Mouse (Mus musculus) CH12.LX (cell line): Measurements from ENCODE around the gene Cic. TPM values are rescaled to one million over a fixed set of nuclear protein-coding genes. Genes with fewer than 3 reads are reported as not detected.

Source experiments
- DNase-seq: peaks from one replicate; pipeline ENCODE4 v3.0.0-alpha.2; 2013; ENCODE audit errors: extremely low read depth
- H3K27ac ChIP-seq: 2 replicates; pipeline ENCODE4 v1.5.1; 2012; ENCODE audit warnings: low read depth, mild to moderate bottlenecking, control low read depth, moderate library complexity; ENCODE audit not compliant: insufficient read depth
- H3K27me3 ChIP-seq: replicated peaks from 2 replicates; pipeline ENCODE3; 2012; ENCODE audit warnings: inconsistent platforms
- H3K36me3 ChIP-seq, 2 experiments: replicated peaks in 1 of 2; 2 replicates each; pipeline versions ENCODE3 to v1.6.1; 2012; ENCODE audit warnings: inconsistent platforms in 1 of 2, low read length in 1 of 2, mild to moderate bottlenecking in 1 of 2, mixed read lengths in 1 of 2, moderate library complexity in 1 of 2; ENCODE audit not compliant: control insufficient read depth in 1 of 2, insufficient read depth in 1 of 2
- H3K4me1 ChIP-seq, 2 experiments: 2 replicates each; pipeline ENCODE4 v1.6.1; 2012; ENCODE audit warnings: inconsistent platforms in 1 of 2, moderate library complexity in 1 of 2; ENCODE audit not compliant: insufficient read depth in 2 of 2, control insufficient read depth in 1 of 2
- H3K4me2 ChIP-seq: 2 replicates; pipeline ENCODE4 v1.6.1; 2012; ENCODE audit warnings: low read depth, mild to moderate bottlenecking, control low read depth; ENCODE audit not compliant: poor library complexity, insufficient read depth, severe bottlenecking
- H3K4me3 ChIP-seq, 3 experiments: fragments of 150-350 bp in 1 of 3; sonication (generic) in 1 of 3; replicated peaks in 1 of 3; 2 replicates each; pipeline versions ENCODE3 to v1.5.1; 2011 to 2012; ENCODE audit warnings: low read depth in 2 of 3, low read length in 2 of 3, mild to moderate bottlenecking in 2 of 3, moderate library complexity in 2 of 3, control low read depth in 1 of 3, improper control_type of control experiment in 1 of 3, inconsistent platforms in 1 of 3, mixed read lengths in 1 of 3; ENCODE audit not compliant: poor library complexity in 1 of 3
- H3K79me2 ChIP-seq: replicated peaks from 2 replicates; pipeline ENCODE4 v1.6.1; 2012; ENCODE audit warnings: mild to moderate bottlenecking, moderate library complexity; ENCODE audit not compliant: control insufficient read depth, poor library complexity, insufficient read depth, severe bottlenecking; ENCODE audit errors: extremely low read depth
- H3K9ac ChIP-seq: 2 replicates; pipeline ENCODE4 v1.6.1; 2012; ENCODE audit warnings: low read depth, mild to moderate bottlenecking, control low read depth, moderate library complexity; ENCODE audit not compliant: insufficient read depth
- H3K9me3 ChIP-seq: replicated peaks from 2 replicates; pipeline ENCODE3; 2012; ENCODE audit warnings: low read length, inconsistent platforms, mixed read lengths
- BHLHE40 ChIP-seq: IDR thresholded peaks from 2 replicates; pipeline ENCODE4 v1.6.1; 2011; ENCODE audit warnings: mild to moderate bottlenecking, low read depth, low read length, improper control_type of control experiment
- CHD1 ChIP-seq: IDR thresholded peaks from 2 replicates; pipeline ENCODE4 v1.6.1; 2012; ENCODE audit warnings: low read depth, low read length, improper control_type of control experiment, inconsistent platforms
- CHD2 ChIP-seq: IDR thresholded peaks from 2 replicates; pipeline ENCODE4 v1.6.1; 2011; ENCODE audit warnings: low read length, improper control_type of control experiment
- CTCF ChIP-seq, 2 experiments: IDR thresholded peaks in 1 of 2; conservative IDR thresholded peaks in 1 of 2; 2 replicates each; pipeline ENCODE4 v1.5.1; 2011 to 2012; ENCODE audit warnings: low read depth in 2 of 2, low read length in 2 of 2, improper control_type of control experiment in 1 of 2, inconsistent platforms in 1 of 2, mild to moderate bottlenecking in 1 of 2, moderate library complexity in 1 of 2
- ELF1 ChIP-seq: IDR thresholded peaks from 2 replicates; pipeline ENCODE4 v1.6.1; 2014; ENCODE audit warnings: low read depth, mild to moderate bottlenecking, inconsistent platforms, low read length, improper control_type of control experiment
- EP300 ChIP-seq: IDR thresholded peaks from 2 replicates; pipeline ENCODE4 v1.6.1; 2011; ENCODE audit warnings: low read length, improper control_type of control experiment
- ETS1 ChIP-seq: conservative IDR thresholded peaks from 2 replicates; pipeline ENCODE4 v1.6.1; 2012; ENCODE audit warnings: low read depth, mild to moderate bottlenecking, inconsistent platforms, low read length, improper control_type of control experiment, moderate library complexity
- GABPA ChIP-seq: IDR thresholded peaks from 2 replicates; pipeline ENCODE4 v1.6.1; 2012; ENCODE audit warnings: low read depth, low read length, improper control_type of control experiment, inconsistent platforms; ENCODE audit not compliant: insufficient replicate concordance
- IRF4 ChIP-seq: IDR thresholded peaks from 2 replicates; pipeline ENCODE4 v1.6.1; 2014; ENCODE audit warnings: low read depth, mild to moderate bottlenecking, inconsistent platforms, low read length, improper control_type of control experiment
- JUN ChIP-seq: IDR thresholded peaks from 2 replicates; pipeline ENCODE4 v1.6.1; 2011; ENCODE audit warnings: low read depth, mild to moderate bottlenecking, low read length, improper control_type of control experiment, moderate library complexity; ENCODE audit not compliant: insufficient read depth
- KAT2A ChIP-seq: IDR thresholded peaks from 2 replicates; pipeline ENCODE4 v1.6.1; 2012; ENCODE audit warnings: low read length, improper control_type of control experiment, inconsistent platforms; ENCODE audit not compliant: insufficient replicate concordance
- MAX ChIP-seq: IDR thresholded peaks from 2 replicates; pipeline ENCODE4 v1.6.1; 2011; ENCODE audit warnings: low read length, improper control_type of control experiment
- MAZ ChIP-seq: IDR thresholded peaks from 2 replicates; pipeline ENCODE4 v1.6.1; 2012; ENCODE audit warnings: low read depth, mild to moderate bottlenecking, inconsistent platforms, low read length, improper control_type of control experiment, moderate library complexity
- MEF2A ChIP-seq: IDR thresholded peaks from 2 replicates; pipeline ENCODE4 v1.6.1; 2014; ENCODE audit warnings: low read depth, mild to moderate bottlenecking, inconsistent platforms, low read length, improper control_type of control experiment, borderline replicate concordance
- MXI1 ChIP-seq: IDR thresholded peaks from 2 replicates; pipeline ENCODE4 v1.6.1; 2011; ENCODE audit warnings: mild to moderate bottlenecking, low read depth, low read length, improper control_type of control experiment
- NRF1 ChIP-seq: IDR thresholded peaks from 2 replicates; pipeline ENCODE4 v1.6.1; 2014; ENCODE audit warnings: low read depth, mild to moderate bottlenecking, inconsistent platforms, low read length, improper control_type of control experiment, moderate library complexity
- PAX5 ChIP-seq: IDR thresholded peaks from 2 replicates; pipeline ENCODE4 v1.6.1; 2012; ENCODE audit warnings: low read length, inconsistent platforms, mixed read lengths
- POLR2A ChIP-seq: IDR thresholded peaks from 2 replicates; pipeline ENCODE4 v1.6.1; 2011; ENCODE audit warnings: low read depth, mild to moderate bottlenecking, improper control_type of control experiment, low read length
- RAD21 ChIP-seq: IDR thresholded peaks from 2 replicates; pipeline ENCODE4 v1.6.1; 2011; ENCODE audit warnings: low read depth, mild to moderate bottlenecking, low read length, improper control_type of control experiment, moderate library complexity
- RCOR1 ChIP-seq: conservative IDR thresholded peaks from 2 replicates; pipeline ENCODE4 v1.6.1; 2012; ENCODE audit warnings: low read depth, mild to moderate bottlenecking, inconsistent platforms, low read length, improper control_type of control experiment
- SIN3A ChIP-seq: IDR thresholded peaks from 2 replicates; pipeline ENCODE4 v1.6.1; 2012; ENCODE audit warnings: low read length, improper control_type of control experiment, inconsistent platforms
- SMC3 ChIP-seq: IDR thresholded peaks from 2 replicates; pipeline ENCODE4 v1.6.1; 2011; ENCODE audit warnings: low read depth, low read length, improper control_type of control experiment
- TCF12 ChIP-seq: IDR thresholded peaks from 2 replicates; pipeline ENCODE4 v1.6.1; 2014; ENCODE audit warnings: low read depth, mild to moderate bottlenecking, inconsistent platforms, low read length, improper control_type of control experiment
- UBTF ChIP-seq: IDR thresholded peaks from 2 replicates; pipeline ENCODE4 v1.6.1; 2012; ENCODE audit warnings: low read depth, mild to moderate bottlenecking, inconsistent platforms, low read length, improper control_type of control experiment, moderate library complexity
- ZMIZ1 ChIP-seq: IDR thresholded peaks from 2 replicates; pipeline ENCODE4 v1.6.1; 2012; ENCODE audit warnings: low read depth, mild to moderate bottlenecking, inconsistent platforms, low read length, improper control_type of control experiment
- ZNF384 ChIP-seq: IDR thresholded peaks from 2 replicates; pipeline ENCODE4 v1.6.1; 2012; ENCODE audit warnings: low read depth, low read length, improper control_type of control experiment, inconsistent platforms
- dilution Hi-C: fragments of 300-500 bp; cut with MboI; formaldehyde crosslinking; loops from 2 replicates; pipeline ENCODE4 v1.14.3; 2020; ENCODE audit warnings: low sequenced_read_pairs; ENCODE audit not compliant: extremely low pct_unique_long_range_greater_than_20kb, extremely low pct_ligation_motif_present
- in situ Hi-C: fragments of 300-500 bp; cut with MboI; formaldehyde crosslinking; loops from 3 replicates; pipeline ENCODE4 v1.14.3; 2019; ENCODE audit warnings: low sequenced_read_pairs, low pct_ligation_motif_present, low pct_unique_long_range_greater_than_20kb, mixed read lengths
- polyA plus RNA-seq: library from polyadenylated mRNA; unstranded; fragments of >175 nt; gene quantifications from 2 replicates; pipeline ENCODE4 v1.2.1, GENCODE M21; 2012; ENCODE audit warnings: low read depth; ENCODE audit not compliant: insufficient read length
- total RNA-seq, 2 experiments: library from RNA; depleted of rRNA; stranded (reverse); fragments of 300-350 nt in 1 of 2; fragments of >200 nt in 1 of 2; gene quantifications; 2 replicates each; pipeline ENCODE4 v1.2.3; 2012 to 2014

Cic gene
- total and polyA plus RNA-seq, 3 experiments: 2.5 to 34.5 (median 21.7) TPM

DNA sequence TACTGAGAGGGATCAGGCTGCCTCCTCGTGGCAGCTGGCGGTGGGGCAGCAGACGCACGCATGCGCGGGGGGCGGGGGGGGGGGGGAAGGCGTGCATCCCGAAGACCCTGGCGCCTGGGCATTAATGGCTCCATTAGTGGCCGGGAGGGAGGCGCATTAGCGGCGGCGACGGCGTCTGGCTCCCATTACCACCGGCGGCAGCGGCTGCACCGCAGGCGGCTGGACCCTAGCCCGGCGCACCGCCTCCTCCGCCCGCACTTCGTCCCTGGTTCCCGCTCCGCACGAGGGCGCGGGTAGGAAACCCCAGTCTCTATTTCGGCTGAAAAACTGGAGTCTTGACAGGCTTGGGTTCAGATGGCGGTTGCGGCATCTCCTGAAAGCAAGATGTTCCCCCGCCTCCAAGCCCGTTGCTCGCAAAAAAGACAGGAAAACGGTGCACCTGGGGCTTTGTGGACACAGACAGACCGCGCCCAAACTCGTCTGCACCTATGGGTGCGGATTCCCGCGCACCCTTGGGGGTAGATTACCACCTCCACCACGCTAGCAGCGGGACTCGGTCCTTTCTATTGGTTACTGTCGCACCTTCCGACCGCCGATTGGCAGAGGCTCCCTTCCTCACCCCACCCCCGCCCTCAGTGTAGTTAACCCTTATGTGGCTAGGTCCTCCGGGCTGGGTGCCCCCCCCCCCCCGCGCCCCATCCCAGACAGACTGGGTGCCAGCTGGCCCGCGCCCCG lies 11.0 kb downstream of the Cic start (continued):
- peak; percentile 89; the same call in 1 of the 2 replicates for TF ChIP-seq ZMIZ1
- no peak; the same call in 1 of the 2 replicates for TF ChIP-seq ETS1
- TF ChIP-seq POLR2A: peak; percentile 81
- no peak for TF ChIP-seq ZNF384
- TF ChIP-seq CHD1: 0 out of 2 replicates have a peak, but pooled peaks have one; percentile 41
- no peak for TF ChIP-seq KAT2A
- no peak for TF ChIP-seq JUN
- TF ChIP-seq MAX: peak; percentile 66

DNA sequence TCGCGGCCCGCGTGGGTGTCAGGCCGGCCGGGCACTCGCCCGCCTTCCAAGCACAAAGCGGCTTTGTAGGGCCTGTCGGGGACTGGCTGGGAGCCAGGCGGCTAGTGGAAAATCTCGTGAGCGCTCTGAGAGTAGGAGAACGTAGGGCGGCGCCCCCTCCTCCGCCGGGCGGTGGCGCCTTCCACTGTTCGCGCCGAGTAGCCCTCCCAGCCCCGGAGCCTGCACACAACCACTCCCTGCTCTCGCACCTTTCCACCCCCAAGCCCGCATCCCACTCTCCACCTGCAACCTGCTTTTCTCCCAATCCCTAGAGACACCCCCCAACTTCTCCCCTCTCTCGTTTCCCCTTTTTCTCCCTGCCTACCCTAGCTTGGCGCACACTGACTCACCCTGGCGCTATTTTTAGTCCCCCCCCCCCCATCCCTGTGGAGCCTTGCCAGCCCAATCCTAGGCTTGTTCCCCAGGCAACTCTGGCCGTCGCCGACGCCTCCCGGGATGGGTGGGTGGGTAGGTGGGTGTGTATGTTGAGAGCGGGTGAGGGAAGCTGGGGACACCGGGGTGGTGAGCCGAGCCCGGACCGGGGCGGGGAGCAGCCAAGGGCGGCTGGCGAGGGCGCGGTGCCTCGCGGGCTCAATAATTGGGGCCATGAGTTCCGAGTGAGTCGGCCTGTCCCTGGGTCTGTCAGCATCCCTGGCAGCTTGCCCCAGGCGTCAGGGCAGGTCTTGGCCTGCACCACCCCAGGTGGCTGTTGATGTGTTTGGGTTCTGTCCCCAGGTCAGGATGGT lies 11.8 kb downstream of the Cic start:
- Histone ChIP-seq H3K27me3 (no peaks in the 10 kb centered on the region), H3K9me3 (no peaks in the 10 kb centered on the region), H3K36me3 (peaks cover 0 to 21% of the 10 kb centered on the region in 2 experiments), H3K4me2 (peak overlapping the region; percentile 79), H3K27ac (peak overlapping the region; percentile 72), H3K4me1 (peaks cover 47 to 78% of the 10 kb centered on the region in 2 experiments), H3K4me3 (peak overlapping the region; percentile 40 to 57 (median 56)), H3K79me2 (peaks cover 9% of the 10 kb centered on the region)
- in situ Hi-C loops: loop anchor here (5.0 to 10.0 kb wide), 3 partner anchors 37 to 147 kb away; no protein-coding TSS in a partner anchor
- DNase-seq: peak; percentile 80
- dilution Hi-C loops: no loop called here
- TF ChIP-seq SIN3A (peak; percentile 18), RCOR1 (no peak), ELF1 (peak; percentile 6; the same call in 1 of the 2 replicates), RAD21 (peak; percentile 32), NRF1 (no peak), PAX5 (no peak), CHD2 (peak; percentile 67), TCF12 (no peak), MAZ (0 out of 2 replicates have a peak, but pooled peaks have one; percentile 10), BHLHE40 (peak; percentile 69), CTCF (conservative IDR thresholded peaks at IDR 0.05 in 1 of 2, IDR thresholded peaks at IDR 0.05 in 1 of 2; ENCODE audit: low read depth in 2 of 2, low read length in 2 of 2) (peak in 1 of 2 experiments; percentile 63; a peak in 2 of 4 replicates), IRF4 (peak; percentile 61; the same call in 1 of the 2 replicates), GABPA (no peak), ZNF384 (no peak), SMC3 (peak; percentile 48), MEF2A (peak; percentile 81), EP300 (peak; percentile 36; the same call in 1 of the 2 replicates), MXI1 (peak; percentile 39; the same call in 1 of the 2 replicates), UBTF (peak; percentile 70; the same call in 1 of the 2 replicates)
- TF ChIP-seq, all 38 proteins: peak for 13
- H3K9ac ChIP-seq: peak overlapping the region; percentile 46
